Mouse (Mus musculus): ENCODE data around the gene Fcgr1.

Gene Fcgr1

GRCm38 (mm10) chr3:96269511-96270474 is 24.0 kb downstream of the Fcgr1 start, which contains the start of gene Hist2h2bb:
Gene Hist2h2bb (plus strand): TSS chr3:96269752.
- peak; percentile 84 to 93 for DNase-seq

- peak in 1 of 2 experiments; percentile 55 for DNase-seq
Measured at GRCm38 (mm10) chr3:96268776-96269378, 24.9 kb downstream of the Fcgr1 start.

GRCm38 (mm10) chr3:96268051-96268775 is 25.6 kb downstream of the Fcgr1 start, which contains the start of gene Hist2h3b:
Gene Hist2h3b (plus strand): TSS chr3:96268654.
- DNase-seq, result peak; percentile 82 to 88

GRCm38 (mm10) chr3:96267541-96267940 is 26.2 kb downstream of the Fcgr1 start:
- no peak for DNase-seq

GRCm38 (mm10) chr3:96266132-96266710 is 27.5 kb downstream of the Fcgr1 start:
- DNase-seq, result no peak

GRCm38 (mm10) chr3:96264404-96264949 is 29.3 kb downstream of the Fcgr1 start:
- no peak for DNase-seq

- peak; percentile 64 to 79 for DNase-seq
Measured at GRCm38 (mm10) chr3:96263558-96264403, 30.0 kb downstream of the Fcgr1 start.

- peak; percentile 93 to 95 for DNase-seq
Measured at GRCm38 (mm10) chr3:96262979-96263550, 30.7 kb downstream of the Fcgr1 start, which contains the start of gene Hist2h4. Gene Hist2h4 (minus strand): TSS chr3:96263311.

- DNase-seq, result peak; percentile 74 to 83
Measured at GRCm38 (mm10) chr3:96262216-96262875, 31.4 kb downstream of the Fcgr1 start.

- DNase-seq, result no peak
Measured at GRCm38 (mm10) chr3:96261623-96262022, 32.1 kb downstream of the Fcgr1 start.

- no peak for DNase-seq
Measured at GRCm38 (mm10) chr3:96260220-96260619, 33.5 kb downstream of the Fcgr1 start.

GRCm38 (mm10) chr3:96257190-96257589 is 36.6 kb downstream of the Fcgr1 start:
- no peak for DNase-seq

- no peak for DNase-seq
Measured at GRCm38 (mm10) chr3:96255926-96256593, 37.7 kb downstream of the Fcgr1 start.

- peak in 1 of 2 experiments; percentile 43 for DNase-seq
Measured at GRCm38 (mm10) chr3:96254683-96255355, 39.0 kb downstream of the Fcgr1 start.

GRCm38 (mm10) chr3:96251787-96252186 is 42.0 kb downstream of the Fcgr1 start:
- no peak for DNase-seq

GRCm38 (mm10) chr3:96250890-96251289 is 42.9 kb downstream of the Fcgr1 start:
- DNase-seq, result no peak

- DNase-seq, result no peak
Measured at GRCm38 (mm10) chr3:96249034-96249345, 44.8 kb downstream of the Fcgr1 start.

GRCm38 (mm10) chr3:96248141-96249033 is 45.4 kb downstream of the Fcgr1 start:
- no peak for DNase-seq

All from kidney, postnatal 4 days (tissue).